Mouse (Mus musculus) mammary gland, adult 2 months (tissue): ENCODE results near the gene Nr4a2. TPM values are rescaled to one million over a fixed set of nuclear protein-coding genes. Genes with fewer than 3 reads are reported as not detected.

Source experiments
- polyA plus RNA-seq: library from polyadenylated mRNA; depleted of rRNA; stranded (reverse); fragments of >200 nt; gene quantifications from 2 replicates; pipeline ENCODE4 v1.2.3, GENCODE M21; 2012; ENCODE audit warnings: low replicate concordance; rRNA removed

The Nr4a2 gene
- polyA plus RNA-seq = 0.78 and 1.3 TPM in 2 replicates

GRCm38 (mm10) chr2:57123991-57124840 is at the start of gene Nr4a2:
Gene Nr4a2 (minus strand): TSS chr2:57124003.

Other genes starting within 250 kb of the Nr4a2 start
- gene Gpd2, start 113.6 kb upstream of the Nr4a2 start, polyA plus RNA-seq = 18.9 and 53.5 TPM in 2 replicates